Mouse (Mus musculus) heart, adult 2 months (tissue): Measurements from ENCODE around the gene Izumo2.

Source experiments
- CTCF ChIP-seq: fragments of 200-600 bp; IDR thresholded peaks from 2 replicates; pipeline ENCODE4 v1.8.1; 2022; ENCODE audit warnings: antibody characterized with exemption, mild to moderate bottlenecking, moderate library complexity
- EP300 ChIP-seq: fragments of 200-500 bp; IDR thresholded peaks from 2 replicates; pipeline ENCODE4 v1.6.1; 2011; ENCODE audit warnings: low read depth, low read length, control low read depth; ENCODE audit not compliant: insufficient read depth
- POLR2A ChIP-seq: fragments of 200-500 bp; IDR thresholded peaks from 2 replicates; pipeline ENCODE4 v1.6.1; 2011; ENCODE audit warnings: mild to moderate bottlenecking, low read depth, low read length, control low read depth; ENCODE audit not compliant: insufficient read depth

DNA sequence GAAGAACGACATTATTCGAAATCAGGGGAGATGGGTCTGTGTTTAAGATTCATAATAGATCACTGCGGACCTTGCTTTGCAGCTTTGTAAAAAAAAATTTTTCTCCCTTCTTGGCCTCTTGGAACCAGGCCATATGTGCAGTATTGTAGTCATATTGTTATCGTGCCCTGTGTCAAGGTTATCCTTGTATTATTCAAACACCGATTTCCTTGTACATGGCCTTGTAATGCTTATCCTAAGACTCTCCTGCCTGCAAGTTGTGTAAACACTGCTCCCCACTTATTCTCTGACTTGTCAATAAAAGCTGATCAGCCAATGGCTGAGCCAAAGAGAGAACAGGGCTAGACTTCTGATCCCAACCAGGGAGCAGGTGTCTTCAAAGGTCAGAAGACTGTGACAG lies 13.5 kb downstream of the Izumo2 start:
- TF ChIP-seq CTCF (no peak), POLR2A (no peak), EP300 (no peak)
